In genomic region chr9:96893582-96893981, GRCm38 (mm10) we compare ENCODE assay signal across 18 mouse cellular contexts. TPM values are rescaled to one million over a fixed set of nuclear protein-coding genes. Genes with fewer than 3 reads are reported as not detected.
DNase-seq lines count a peak whose midpoint lies in the region; ATAC-seq lines count a peak whose summit lies in the region.
"Had no signal": no experiment of that assay in that cellular context is flagged by ENCODE, and none has a peak within 500 bp of the region (broad histone marks: within the 10 kb centered on the region; RNA-seq: fewer than 3 reads in every experiment).

No protein-coding gene starts in this region.

- ATAC-seq in hindbrain, embryonic 12.5 days (ENCODE audit: low FRiP score): no peak
- ATAC-seq in hindbrain, embryonic 16.5 days: no peak
- no peak for ATAC-seq in midbrain, embryonic 11.5 days (ENCODE audit: low FRiP score)
- no peak for ATAC-seq in midbrain, embryonic 16.5 days
- ATAC-seq in liver, embryonic 13.5 days (ENCODE audit: low read depth): 0 out of 2 replicates have a peak, but pooled peaks have one; percentile 29
- ATAC-seq: CD4-positive, CD25-positive, alpha-beta regulatory T cell, adult 4 months; intestine, embryonic 16.5 days; lung, postnatal 0 days had no signal

- H3K9me3 ChIP-seq in hindbrain, embryonic 12.5 days (replicated peaks): no peaks in the 10 kb centered on the region
- H3K9me3 ChIP-seq in hindbrain, embryonic 16.5 days (ENCODE audit: control insufficient read depth, low read length): no peaks in the 10 kb centered on the region
- H3K9me3 ChIP-seq in midbrain, embryonic 11.5 days (ENCODE audit: control insufficient read depth, low read length): no peaks in the 10 kb centered on the region
- no peaks in the 10 kb centered on the region; the same call in 1 of the 2 replicates for H3K9me3 ChIP-seq in midbrain, embryonic 16.5 days (replicated peaks; ENCODE audit: control insufficient read depth, low read length, poor library complexity, severe bottlenecking)
- H3K9me3 ChIP-seq in liver, embryonic 13.5 days (replicated peaks): no peaks in the 10 kb centered on the region
- H3K9me3 ChIP-seq: embryonic facial prominence, embryonic 10.5 days had no signal

- intact Hi-C loops in gastrocnemius, postnatal 14 days (cut with DNase I; ENCODE audit: low total_unique reads): no loop called here

- H3K4me2 ChIP-seq in hindbrain, embryonic 12.5 days (replicated peaks): no peak overlapping the region
- no peak overlapping the region for H3K4me2 ChIP-seq in hindbrain, embryonic 16.5 days (ENCODE audit: low read length)
- no peak overlapping the region for H3K4me2 ChIP-seq in midbrain, embryonic 11.5 days
- no peak overlapping the region for H3K4me2 ChIP-seq in midbrain, embryonic 16.5 days (ENCODE audit: low read length)
- H3K4me2 ChIP-seq in liver, embryonic 13.5 days: no peak overlapping the region
- H3K4me2 ChIP-seq: heart, embryonic 11.5 days had no signal

- DNase-seq in midbrain, embryonic 11.5 days (ENCODE audit: low spot score, missing footprints): no peak
- DNase-seq in liver, embryonic 13.5 days: no peak
- DNase-seq in thymus, postnatal 4 days: no peak
- DNase-seq in gastrocnemius, postnatal 14 days: no peak
- no peak for DNase-seq in right cerebral cortex, postnatal 14 days
- DNase-seq: adrenal gland, postnatal 25 days; cerebellum, postnatal 14 days; gastrocnemius, postnatal 36 days; layer of hippocampus, adult 9-11 months; right cerebral cortex, postnatal 25 days had no signal

- peak overlapping the region; percentile 79 for H3K27ac ChIP-seq in hindbrain, embryonic 12.5 days
- H3K27ac ChIP-seq in hindbrain, embryonic 16.5 days (ENCODE audit: low read depth, low read length): no peak overlapping the region
- peak overlapping the region; percentile 71 for H3K27ac ChIP-seq in midbrain, embryonic 11.5 days (ENCODE audit: low read depth, low read length)
- no peak overlapping the region for H3K27ac ChIP-seq in midbrain, embryonic 16.5 days (ENCODE audit: low read length)
- H3K27ac ChIP-seq in liver, embryonic 13.5 days: no peak overlapping the region

- no peaks in the 10 kb centered on the region for H3K36me3 ChIP-seq in hindbrain, embryonic 12.5 days
- no peaks in the 10 kb centered on the region for H3K36me3 ChIP-seq in hindbrain, embryonic 16.5 days (ENCODE audit: control insufficient read depth, insufficient read depth, low read length)
- H3K36me3 ChIP-seq in midbrain, embryonic 11.5 days (ENCODE audit: control insufficient read depth, insufficient read depth, low read length): no peaks in the 10 kb centered on the region
- no peaks in the 10 kb centered on the region for H3K36me3 ChIP-seq in midbrain, embryonic 16.5 days (ENCODE audit: control insufficient read depth, insufficient read depth, low read length)
- no peaks in the 10 kb centered on the region for H3K36me3 ChIP-seq in liver, embryonic 13.5 days
- H3K36me3 ChIP-seq: embryonic facial prominence, embryonic 10.5 days had no signal

- WGBS in hindbrain, embryonic 12.5 days: 38% methylated on average over 5 of the region's 5 CpGs
- WGBS in hindbrain, embryonic 16.5 days: 42% methylated on average over 5 of the region's 5 CpGs
- WGBS in midbrain, embryonic 11.5 days: 55% methylated on average over 5 of the region's 5 CpGs
- WGBS in midbrain, embryonic 16.5 days: 75% methylated on average over 5 of the region's 5 CpGs
- 51% methylated on average over 5 of the region's 5 CpGs for WGBS in liver, embryonic 13.5 days (ENCODE audit: insufficient replicate concordance)

- H3K9ac ChIP-seq in hindbrain, embryonic 12.5 days: no peak overlapping the region
- no peak overlapping the region for H3K9ac ChIP-seq in hindbrain, embryonic 16.5 days (ENCODE audit: low read depth, low read length)
- H3K9ac ChIP-seq in midbrain, embryonic 11.5 days (ENCODE audit: low read length): no peak overlapping the region
- H3K9ac ChIP-seq in midbrain, embryonic 16.5 days (ENCODE audit: low read depth, low read length): no peak overlapping the region
- no peak overlapping the region for H3K9ac ChIP-seq in liver, embryonic 13.5 days

- no peak overlapping the region for H3K4me3 ChIP-seq in hindbrain, embryonic 12.5 days
- no peak overlapping the region for H3K4me3 ChIP-seq in hindbrain, embryonic 16.5 days (ENCODE audit: low read length)
- no peak overlapping the region for H3K4me3 ChIP-seq in midbrain, embryonic 11.5 days (ENCODE audit: low read depth, low read length)
- H3K4me3 ChIP-seq in midbrain, embryonic 16.5 days (ENCODE audit: low read depth, low read length): no peak overlapping the region
- no peak overlapping the region for H3K4me3 ChIP-seq in liver, embryonic 13.5 days (replicated peaks)
- H3K4me3 ChIP-seq: embryonic facial prominence, embryonic 10.5 days had no signal

- H3K4me1 ChIP-seq in hindbrain, embryonic 12.5 days: peaks cover 36% of the 10 kb centered on the region
- H3K4me1 ChIP-seq in hindbrain, embryonic 16.5 days (ENCODE audit: control insufficient read depth, insufficient read depth, low read depth, low read length): peaks cover 11% of the 10 kb centered on the region
- peaks cover 28% of the 10 kb centered on the region for H3K4me1 ChIP-seq in midbrain, embryonic 11.5 days (ENCODE audit: control insufficient read depth, insufficient read depth, low read length)
- H3K4me1 ChIP-seq in midbrain, embryonic 16.5 days (ENCODE audit: control insufficient read depth, insufficient read depth, low read length): peaks cover 18% of the 10 kb centered on the region
- peaks cover 12% of the 10 kb centered on the region for H3K4me1 ChIP-seq in liver, embryonic 13.5 days (replicated peaks)

- H3K27me3 ChIP-seq in hindbrain, embryonic 12.5 days: no peaks in the 10 kb centered on the region
- H3K27me3 ChIP-seq in hindbrain, embryonic 16.5 days (replicated peaks; ENCODE audit: control insufficient read depth, insufficient read depth, low read length): no peaks in the 10 kb centered on the region
- 0 out of 2 replicates have a peak, but pooled peaks cover 1% of the 10 kb centered on the region for H3K27me3 ChIP-seq in midbrain, embryonic 11.5 days (ENCODE audit: control insufficient read depth, insufficient read depth, low read length)
- H3K27me3 ChIP-seq in midbrain, embryonic 16.5 days (ENCODE audit: control insufficient read depth, insufficient read depth, low read depth, low read length): no peaks in the 10 kb centered on the region
- H3K27me3 ChIP-seq in liver, embryonic 13.5 days: peaks cover 32% of the 10 kb centered on the region

RNA-seq across cellular contexts. Expression of gene Pxylp1, which starts 1.1 kb away (rescaled TPM):
- 56.9 and 59.9 TPM in 2 replicates for polyA plus RNA-seq in hindbrain, embryonic 12.5 days (2016; fragmentation: Nextera tagmentation; extraction: Ambion mirVana)
- polyA plus RNA-seq in hindbrain, embryonic 16.5 days (2015; fragmentation: Nextera tagmentation; extraction: Ambion mirVana): 30.7 and 37.6 TPM in 2 replicates
- 63.8 and 71.8 TPM in 2 replicates for polyA plus RNA-seq in midbrain, embryonic 11.5 days (2014; fragmentation: Nextera tagmentation; extraction: Ambion mirVana)
- 39.3 and 47.8 TPM in 2 replicates for polyA plus RNA-seq in midbrain, embryonic 16.5 days (2015; fragmentation: Nextera tagmentation; extraction: Ambion mirVana)
- polyA plus RNA-seq in liver, embryonic 13.5 days (2015; fragmentation: Nextera tagmentation; extraction: Ambion mirVana): 1.9 and 2.4 TPM in 2 replicates
- total RNA-seq in gastrocnemius, postnatal 14 days (2021): 1 to 10 TPM; 2.2 to 2.4 TPM

Comparison
In these comparisons a context has a peak if more than half of its experiments do, and no peak if none do; other contexts are left out.
1. H3K27ac ChIP-seq: peak in hindbrain, embryonic 12.5 days (single experiment) and midbrain, embryonic 11.5 days (single experiment); none in hindbrain, embryonic 16.5 days (single experiment), midbrain, embryonic 16.5 days (single experiment) and liver, embryonic 13.5 days (single experiment).